In genomic region chr6:147671366-147671765, GRCm38 (mm10) we compare ENCODE assay signal across 28 mouse cellular contexts.
DNase-seq lines count a peak whose midpoint lies in the region; ATAC-seq lines count a peak whose summit lies in the region.
"Had no signal": no experiment of that assay in that cellular context is flagged by ENCODE, and none has a peak within 500 bp of the region (broad histone marks: within the 10 kb centered on the region; RNA-seq: fewer than 3 reads in every experiment).

No protein-coding gene starts in this region.

- H3K4me1 ChIP-seq in heart, embryonic 11.5 days (ENCODE audit: control insufficient read depth, insufficient read depth, low read length) = no peaks in the 10 kb centered on the region
- H3K4me1 ChIP-seq: heart, embryonic 13.5 days; hindbrain, embryonic 15.5 days; liver, embryonic 15.5 days; midbrain, embryonic 12.5 days; neural tube, embryonic 12.5 days had no signal

- H3K4me2 ChIP-seq in heart, embryonic 11.5 days = no peak overlapping the region
- H3K4me2 ChIP-seq: heart, embryonic 13.5 days; hindbrain, embryonic 15.5 days; limb, embryonic 12.5 days; liver, embryonic 15.5 days; lung, embryonic 15.5 days; midbrain, embryonic 12.5 days; neural tube, embryonic 12.5 days had no signal

- no peak overlapping the region for H3K9ac ChIP-seq in heart, embryonic 11.5 days (ENCODE audit: low read depth, low read length)
- H3K9ac ChIP-seq: forebrain, postnatal 0 days; heart, embryonic 13.5 days; hindbrain, embryonic 15.5 days; limb, embryonic 12.5 days; liver, embryonic 15.5 days; lung, embryonic 15.5 days; midbrain, embryonic 12.5 days; neural tube, embryonic 12.5 days had no signal

- no peaks in the 10 kb centered on the region for H3K36me3 ChIP-seq in heart, embryonic 11.5 days (ENCODE audit: control insufficient read depth, insufficient read depth, low read length)
- H3K36me3 ChIP-seq: heart, embryonic 13.5 days; hindbrain, embryonic 15.5 days; limb, embryonic 12.5 days; liver, embryonic 15.5 days; lung, embryonic 15.5 days; midbrain, embryonic 12.5 days; neural tube, embryonic 12.5 days had no signal

- ATAC-seq in heart, embryonic 11.5 days (replicated peaks; ENCODE audit: insufficient number of reproducible peaks, low FRiP score, low TSS enrichment) = no peak
- ATAC-seq: activated CD4-positive, CD25-positive, alpha-beta regulatory T cell, adult 4 months; forebrain, postnatal 0 days; inflammation-experienced regulatory T-cells, adult 6 months had no signal

- H3K27me3 ChIP-seq in heart, embryonic 11.5 days (ENCODE audit: control insufficient read depth, insufficient read depth, low read length) = no peaks in the 10 kb centered on the region
- H3K27me3 ChIP-seq: heart, embryonic 13.5 days; hindbrain, embryonic 15.5 days; liver, embryonic 15.5 days; lung, embryonic 15.5 days; neural tube, embryonic 12.5 days had no signal

- H3K27ac ChIP-seq in heart, embryonic 11.5 days (ENCODE audit: low read depth, low read length) = no peak overlapping the region
- H3K27ac ChIP-seq: heart, embryonic 13.5 days; hindbrain, embryonic 15.5 days; limb, embryonic 12.5 days; liver, embryonic 15.5 days; lung, embryonic 15.5 days; midbrain, embryonic 12.5 days; neural tube, embryonic 12.5 days had no signal

- no peak overlapping the region for H3K4me3 ChIP-seq in heart, embryonic 11.5 days (ENCODE audit: low read depth, low read length)
- H3K4me3 ChIP-seq: erythroblast, embryonic 14.5 days; heart, embryonic 13.5 days; hindbrain, embryonic 15.5 days; limb, embryonic 12.5 days; liver, embryonic 15.5 days; lung, embryonic 15.5 days; midbrain, embryonic 12.5 days; myocyte; neural tube, embryonic 12.5 days had no signal

- WGBS in heart, embryonic 11.5 days (ENCODE audit: insufficient replicate concordance) = 77% methylated on average over 1 of the region's 1 CpGs

- DNase-seq in heart, adult 8-10 months (ENCODE audit: low spot score) = peak; percentile 51
- DNase-seq in gastrocnemius, postnatal 10 days = peak; percentile 58
- DNase-seq in heart, adult 9 months (ENCODE audit: low spot score in 2 of 2) = peak; percentile 47 to 58
- peak; percentile 86 for DNase-seq in skeletal muscle tissue, adult 2 months (ENCODE audit: low read depth, low spot score)
- no peak for DNase-seq in retina, embryonic 14.5 days (ENCODE audit: low spot score)
- DNase-seq in cerebellum, adult 11-12 months = no peak
- DNase-seq: adrenal gland, adult 8-10 months; B cell, adult 2 months; cerebellum, adult 8-10 months; forebrain, postnatal 0 days; kidney, adult 11 months; kidney, postnatal 14 days; lung, postnatal 36 days; right cerebral cortex, postnatal 4 days; thymus, adult 2 months; thymus, postnatal 36 days had no signal

- no peaks in the 10 kb centered on the region for H3K9me3 ChIP-seq in heart, embryonic 11.5 days (replicated peaks; ENCODE audit: control insufficient read depth, low read length)
- H3K9me3 ChIP-seq: heart, embryonic 13.5 days; hindbrain, embryonic 15.5 days; limb, embryonic 12.5 days; liver, embryonic 15.5 days; lung, embryonic 15.5 days; midbrain, embryonic 12.5 days; neural tube, embryonic 12.5 days had no signal

Comparison
In these comparisons a context has a peak if more than half of its experiments do, and no peak if none do; other contexts are left out.
1. DNase-seq: peak in heart, adult 8-10 months (single experiment), gastrocnemius, postnatal 10 days (single experiment), heart, adult 9 months (2 of 2) and skeletal muscle tissue, adult 2 months (single experiment); none in retina, embryonic 14.5 days (single experiment) and cerebellum, adult 11-12 months (single experiment).